Mouse (Mus musculus) frontal cortex, adult 2 months (tissue): ENCODE results near the gene Atp2b2. TPM values are rescaled to one million over a fixed set of nuclear protein-coding genes. Genes with fewer than 3 reads are reported as not detected.

Experiments used
- DNase-seq, 2 experiments: peaks; one replicate each; pipeline ENCODE4 v3.0.0; 2022; ENCODE audit warnings: low spot score in 1 of 2; ENCODE audit errors: extremely low spot score in 1 of 2
- polyA plus RNA-seq: library from polyadenylated mRNA; depleted of rRNA; stranded (reverse); fragments of >200 nt; gene quantifications from 2 replicates; pipeline ENCODE4 v1.2.3, GENCODE M21; 2012; rRNA removed

Gene Atp2b2
- 169 and 196 TPM in 2 replicates for polyA plus RNA-seq

DNA sequence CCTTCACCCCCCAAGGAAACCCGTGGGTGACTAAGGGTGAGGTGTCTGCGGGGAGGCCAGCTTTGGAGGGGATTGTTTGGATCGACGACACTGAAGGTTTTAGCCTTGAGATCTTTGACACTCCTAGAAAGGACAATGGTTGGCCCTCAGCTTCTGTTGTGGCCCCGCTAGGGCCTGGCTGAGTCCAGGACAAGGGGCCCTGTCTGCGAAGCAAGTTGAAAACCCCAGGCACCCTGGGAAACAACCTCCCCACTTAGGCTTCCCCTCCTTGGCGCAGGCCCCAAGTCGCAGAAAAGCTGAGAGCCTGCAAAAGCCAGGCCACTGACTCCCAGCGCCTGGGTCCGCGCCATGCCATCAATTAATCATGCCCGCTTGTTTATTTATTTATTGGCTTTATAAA is at the start of gene Atp2b2:
Gene Atp2b2, minus strand, starts transcription at position 282 of the 400 bp plus-strand sequence.
- DNase-seq = no peak

DNA sequence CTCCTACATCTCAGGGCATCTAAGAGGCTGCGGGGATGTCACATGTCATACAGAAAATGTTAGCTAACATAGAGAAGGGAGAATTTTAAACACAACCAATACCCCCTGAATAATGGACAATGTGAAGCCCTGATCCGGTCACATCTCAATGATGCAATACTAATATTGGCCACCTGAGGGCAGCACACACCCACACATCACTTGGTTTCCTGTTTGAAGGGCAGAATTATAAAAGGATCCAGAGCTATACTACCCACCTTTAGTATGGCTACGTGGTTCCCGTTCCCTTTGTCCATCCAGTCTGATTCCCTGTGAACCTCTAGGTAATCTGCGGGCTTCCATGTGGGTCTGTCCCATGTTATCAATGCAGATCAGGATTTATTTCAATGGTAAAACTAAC is 47.2 kb upstream of the Atp2b2 start:
- DNase-seq = peak; percentile 36 to 93

DNA sequence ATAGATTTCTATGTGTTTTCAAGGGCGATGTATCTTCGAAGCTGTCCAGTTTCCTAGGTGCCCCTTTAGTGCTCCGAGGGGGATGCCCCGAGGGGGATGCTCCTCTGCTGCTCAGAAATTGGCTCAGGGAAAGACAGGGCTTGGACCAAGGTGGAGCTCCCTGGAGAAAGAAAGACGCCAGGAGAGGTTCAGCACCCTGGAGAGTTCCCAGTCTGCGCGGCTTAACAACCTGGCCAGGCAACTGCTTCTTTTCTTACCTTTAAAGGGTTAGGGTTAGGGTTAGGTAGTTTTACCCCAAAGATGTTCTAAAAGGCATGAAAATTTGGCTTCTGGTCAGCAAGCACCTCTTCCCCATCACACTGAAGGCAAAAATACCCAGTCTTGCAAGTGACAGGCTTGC is 44.7 kb upstream of the Atp2b2 start:
- no peak for DNase-seq

DNA sequence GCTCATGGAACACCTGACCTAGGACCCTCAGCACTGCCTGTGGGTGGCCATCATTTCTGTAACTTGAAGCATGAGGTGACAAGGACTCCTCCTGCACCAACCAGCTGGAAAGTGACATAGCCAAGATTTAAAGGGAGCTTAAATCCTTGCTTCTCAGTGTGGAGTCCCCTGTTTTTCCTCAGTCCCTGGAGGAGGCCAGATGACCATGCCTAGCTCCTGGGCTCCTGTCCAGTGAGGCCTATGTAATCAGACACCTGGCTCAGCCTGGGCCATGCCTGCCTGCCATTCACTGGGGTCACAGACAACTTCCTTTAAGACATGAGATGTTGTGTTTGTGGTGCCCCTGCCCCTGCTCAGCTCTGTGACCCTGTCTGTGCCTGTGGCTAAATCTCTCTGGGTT is 36.1 kb upstream of the Atp2b2 start:
- DNase-seq = no peak

DNA sequence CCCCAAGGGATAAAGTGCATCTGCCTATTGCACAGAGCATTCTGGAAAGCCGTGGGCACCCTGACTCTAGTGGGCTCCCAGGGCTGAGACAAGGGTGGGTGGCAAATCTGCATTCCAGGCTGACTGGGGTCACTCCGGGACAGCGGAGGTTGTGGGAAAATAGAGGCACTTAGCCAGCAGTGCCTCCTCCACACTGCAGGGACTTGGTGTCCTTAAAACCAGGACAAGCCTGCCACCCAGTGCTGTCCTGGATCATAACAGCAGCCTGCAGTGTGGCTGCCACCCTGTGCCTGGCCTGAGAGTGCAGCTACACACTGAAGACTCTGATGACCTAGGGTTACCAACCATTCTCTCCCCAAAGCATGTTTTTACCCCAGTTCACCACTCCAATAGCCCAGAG is 34.1 kb upstream of the Atp2b2 start:
- peak; percentile 72 to 89 for DNase-seq

DNA sequence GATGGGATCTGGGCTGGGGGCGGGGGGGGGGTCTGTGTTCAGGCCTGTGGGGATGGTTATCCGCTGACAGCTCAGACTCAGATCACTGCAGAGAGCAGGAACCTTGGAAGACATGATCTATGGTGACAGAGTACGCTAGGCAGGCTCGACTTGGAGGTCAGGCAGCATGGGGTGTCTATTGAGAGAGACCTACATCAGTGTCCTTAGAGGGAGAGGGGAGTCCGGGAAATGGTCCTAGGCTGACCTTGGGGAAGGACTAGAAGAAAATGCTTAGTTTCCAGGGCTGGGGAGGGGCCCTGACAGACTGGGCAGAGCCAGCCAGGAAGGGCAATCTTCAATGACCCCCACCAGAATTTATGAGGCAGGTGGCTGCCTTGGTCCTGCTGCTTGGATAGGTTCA is 33.6 kb upstream of the Atp2b2 start:
- no peak for DNase-seq

DNA sequence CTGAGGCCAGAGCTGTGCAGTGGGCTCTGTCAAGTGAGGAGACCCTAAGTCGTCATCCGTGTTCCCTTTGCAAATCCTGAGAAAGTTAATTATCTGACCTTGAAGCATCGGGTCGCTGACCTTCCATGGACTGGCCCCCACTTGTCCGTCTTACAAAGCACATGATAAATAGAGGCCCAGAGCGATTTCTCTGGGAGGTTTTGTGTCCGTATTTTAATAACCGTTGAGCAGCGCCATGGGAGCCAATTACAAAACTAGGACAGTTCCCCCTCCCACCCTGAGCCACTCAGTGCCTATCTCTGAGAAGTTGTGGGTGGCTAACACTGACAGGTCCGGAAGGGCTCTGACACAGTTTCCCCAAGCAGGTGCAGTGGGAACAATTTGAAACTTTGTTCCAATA is 32.5 kb upstream of the Atp2b2 start:
- no peak for DNase-seq

DNA sequence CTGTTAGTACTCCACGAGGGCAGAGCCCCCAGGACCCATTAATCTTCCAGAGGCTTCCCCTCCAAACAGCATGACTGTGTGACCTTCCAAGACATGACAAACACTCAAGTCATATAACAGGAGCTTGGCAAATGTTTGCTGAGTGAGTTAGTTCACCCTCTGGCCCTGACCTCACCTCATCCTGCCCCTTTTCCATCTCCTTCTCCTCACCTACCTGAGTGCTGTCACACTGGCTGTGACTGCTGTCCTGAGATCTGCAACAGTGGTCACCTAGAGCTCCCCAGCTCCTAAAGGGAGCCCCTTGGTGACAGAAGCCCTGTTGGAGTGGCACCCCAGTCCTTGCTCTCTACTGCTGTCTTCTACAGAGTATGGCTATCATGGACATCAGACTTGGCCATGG is 31.8 kb upstream of the Atp2b2 start:
- DNase-seq = no peak

DNA sequence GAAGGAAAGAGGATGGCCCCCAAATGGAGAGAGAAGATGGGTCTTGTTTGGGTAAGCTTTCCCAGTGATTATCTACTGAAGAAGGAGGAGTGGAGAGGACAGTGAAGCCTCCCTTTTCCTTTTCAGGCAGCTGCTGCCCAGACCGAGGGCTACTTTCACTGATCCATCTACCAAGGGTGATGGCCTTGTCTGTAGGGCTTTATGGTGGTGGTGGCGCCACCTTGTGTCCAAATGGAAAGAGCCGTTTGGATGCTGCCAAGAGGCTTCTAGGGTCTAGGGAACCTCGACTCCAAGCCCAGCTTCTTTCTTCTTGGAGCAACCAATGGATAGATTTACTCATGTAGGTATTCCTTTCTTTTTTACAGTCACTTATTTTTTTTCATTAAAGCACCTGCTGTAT is 29.2 kb upstream of the Atp2b2 start:
- DNase-seq = peak in 1 of 2 experiments; percentile 82

DNA sequence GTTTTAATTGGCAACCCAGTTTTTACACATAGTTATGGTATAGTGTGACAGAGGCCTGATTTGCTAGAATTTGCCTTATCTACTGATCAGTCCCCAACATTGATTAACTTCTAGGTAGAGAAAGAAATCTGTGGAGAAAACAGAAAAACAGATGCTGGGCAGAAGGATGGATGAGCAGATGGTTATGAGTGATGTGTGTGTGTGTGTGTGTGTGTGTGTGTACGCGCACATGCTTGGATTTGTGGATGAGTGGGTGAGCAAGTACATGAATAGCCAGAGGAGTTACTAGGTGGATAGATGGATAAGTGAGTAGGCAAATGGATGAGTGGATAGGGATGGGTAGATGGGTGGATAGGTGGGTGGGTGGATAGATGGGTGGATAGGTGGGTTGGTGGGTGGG is 20.7 kb upstream of the Atp2b2 start:
- DNase-seq = peak in 1 of 2 experiments; percentile 32

DNA sequence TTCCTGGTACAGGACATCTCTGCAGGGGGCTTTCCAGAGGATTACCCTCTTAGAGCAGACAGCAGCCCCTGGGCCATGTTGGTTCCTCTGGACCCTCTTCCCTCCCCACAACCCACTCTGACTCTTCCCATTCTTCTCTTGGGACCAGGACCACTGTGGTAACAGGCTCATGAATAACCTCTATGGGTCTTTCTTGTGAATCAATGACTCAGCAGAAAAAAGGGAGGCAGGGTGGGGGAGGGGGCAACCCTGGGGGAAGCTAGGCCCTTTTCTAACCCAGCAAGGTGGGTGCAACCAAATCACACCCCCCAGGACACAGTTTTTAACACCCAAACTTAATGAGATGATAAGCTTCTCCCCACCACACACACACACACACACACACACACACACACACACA is 20.3 kb upstream of the Atp2b2 start:
- no peak for DNase-seq

DNA sequence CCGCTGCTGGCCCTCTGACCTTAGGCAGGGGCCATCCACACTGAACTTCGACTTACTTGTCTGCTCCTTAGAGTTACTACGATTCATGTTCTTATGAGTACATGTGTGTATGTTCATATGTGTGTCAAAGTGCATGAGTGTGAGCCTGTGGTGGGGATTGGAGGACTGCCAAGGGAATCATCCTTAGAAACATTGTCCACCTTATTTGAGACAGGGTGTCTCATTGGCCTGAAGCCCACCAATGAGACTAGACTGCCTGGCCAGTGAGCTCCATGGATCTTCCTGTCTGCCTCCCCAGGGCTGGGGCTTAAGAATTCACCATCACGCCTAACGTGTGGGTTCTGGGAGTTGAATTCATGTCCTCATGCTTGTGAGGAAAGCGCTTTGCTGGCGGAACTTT is 16.8 kb upstream of the Atp2b2 start:
- no peak for DNase-seq

DNA sequence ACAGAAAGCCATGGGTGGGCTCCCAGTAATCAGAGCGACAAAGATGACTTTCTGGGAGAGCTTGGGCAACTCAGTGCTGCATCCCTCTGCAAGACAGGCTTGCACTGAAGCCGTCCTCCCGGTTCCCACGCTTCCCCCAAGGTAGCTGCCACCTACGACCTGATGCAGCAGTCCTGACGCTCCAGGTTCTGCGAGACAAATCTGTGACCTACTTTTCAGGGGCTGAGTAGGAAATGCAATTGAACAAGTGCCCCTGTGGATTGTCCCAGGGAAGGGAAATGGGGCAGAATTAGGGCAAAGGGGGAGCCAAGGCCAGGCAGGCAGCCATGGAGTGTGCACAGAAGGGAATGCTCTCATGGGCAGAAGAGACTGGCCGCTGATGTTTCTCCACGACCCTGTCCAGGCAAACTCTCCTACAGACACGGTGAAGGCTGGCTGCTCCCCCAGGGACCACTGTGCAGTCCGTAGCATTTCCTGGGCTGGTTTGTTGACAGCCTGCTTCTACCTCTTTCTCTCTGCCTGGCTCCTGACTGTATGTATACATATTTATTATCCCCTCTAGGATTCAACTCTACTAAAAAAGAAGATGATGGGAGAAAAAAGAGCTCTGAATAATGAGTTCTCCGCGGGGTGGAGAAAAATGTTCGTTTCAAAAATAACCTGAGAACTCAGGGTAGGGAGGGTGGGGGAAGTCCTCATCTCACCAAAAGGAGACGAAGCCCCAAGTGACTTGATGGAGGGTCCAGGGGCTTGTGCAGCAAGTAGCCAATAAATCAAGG is 15.8 kb upstream of the Atp2b2 start:
- DNase-seq = no peak

DNA sequence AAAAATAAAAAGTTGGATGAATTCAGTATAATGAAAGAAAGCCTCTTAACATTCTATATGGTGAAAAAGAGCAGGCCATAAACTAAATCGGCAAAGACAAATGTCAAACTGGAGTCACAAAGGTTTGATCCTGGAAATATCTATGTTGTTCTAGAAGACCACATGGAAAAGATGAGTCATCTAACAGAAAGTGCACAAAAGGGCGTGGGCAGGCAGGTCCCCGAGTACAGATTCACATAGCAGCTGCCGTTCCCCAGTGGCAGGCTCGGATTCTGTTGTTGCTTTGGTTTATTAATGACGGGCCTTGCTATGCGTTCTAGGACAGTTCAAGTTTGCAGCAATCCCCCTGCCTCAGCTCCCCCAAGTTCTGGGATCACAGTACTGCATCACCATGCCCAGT is 12.9 kb upstream of the Atp2b2 start:
- DNase-seq = no peak

DNA sequence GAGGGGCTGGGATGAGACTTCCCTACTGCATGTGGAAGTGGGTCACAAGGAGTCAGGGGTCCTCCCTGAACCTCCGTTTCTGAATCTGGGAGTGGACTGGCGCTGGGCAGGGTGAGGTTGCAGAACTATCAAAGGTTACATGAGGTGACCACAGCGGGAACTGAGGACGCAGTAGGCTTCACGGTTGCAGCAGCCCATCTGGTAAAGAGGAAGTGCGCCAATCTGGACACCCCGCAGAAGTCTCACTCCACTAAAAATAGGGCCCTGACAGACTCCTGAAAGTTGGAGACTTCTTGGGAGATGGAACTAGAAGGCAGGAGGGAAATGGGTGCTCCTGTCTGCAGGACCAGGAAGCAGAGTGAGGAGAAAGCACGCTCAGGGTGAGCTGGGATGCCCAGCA is 2.5 kb upstream of the Atp2b2 start:
- DNase-seq = peak; percentile 49 to 79

DNA sequence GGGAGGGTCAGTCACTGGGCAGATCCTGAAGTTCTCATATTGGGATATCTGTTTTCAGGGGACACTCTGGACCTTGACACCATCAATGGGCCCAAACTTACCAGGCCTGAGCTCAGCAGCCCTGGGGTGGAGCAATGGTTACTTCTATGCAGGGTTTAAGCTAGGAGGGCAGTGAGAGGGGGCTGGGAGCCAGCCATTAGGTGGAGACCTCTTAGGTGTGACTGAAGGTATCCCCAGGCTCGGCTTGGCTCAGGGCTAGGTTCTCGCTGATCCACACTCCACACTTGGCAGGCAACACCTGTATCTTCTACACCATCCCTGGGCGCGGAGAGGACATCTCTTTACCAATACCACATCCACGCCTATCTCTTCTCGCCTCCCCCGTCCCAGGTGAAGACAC is 423 bp upstream of the Atp2b2 start:
- DNase-seq = no peak

DNA sequence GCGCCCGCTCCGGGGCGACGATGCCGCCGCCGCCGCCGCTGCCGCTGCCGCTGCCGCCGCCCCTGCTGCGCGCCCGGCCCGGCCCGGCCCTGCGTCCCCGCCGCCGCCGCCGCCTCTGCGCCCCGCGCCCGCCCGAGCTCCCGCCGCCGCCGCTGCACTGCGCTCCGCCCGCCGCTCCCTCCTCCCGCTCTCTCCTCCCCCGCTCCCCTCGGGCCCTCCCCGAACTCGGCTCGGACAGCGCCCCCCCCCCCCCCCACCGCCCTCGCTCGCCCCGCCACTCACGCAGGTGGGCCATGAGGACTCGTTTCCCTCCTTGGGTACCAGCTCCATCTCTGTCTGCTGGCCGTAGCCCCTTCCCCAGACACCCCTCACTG is 515 bp downstream of the Atp2b2 start:
- no peak for DNase-seq

DNA sequence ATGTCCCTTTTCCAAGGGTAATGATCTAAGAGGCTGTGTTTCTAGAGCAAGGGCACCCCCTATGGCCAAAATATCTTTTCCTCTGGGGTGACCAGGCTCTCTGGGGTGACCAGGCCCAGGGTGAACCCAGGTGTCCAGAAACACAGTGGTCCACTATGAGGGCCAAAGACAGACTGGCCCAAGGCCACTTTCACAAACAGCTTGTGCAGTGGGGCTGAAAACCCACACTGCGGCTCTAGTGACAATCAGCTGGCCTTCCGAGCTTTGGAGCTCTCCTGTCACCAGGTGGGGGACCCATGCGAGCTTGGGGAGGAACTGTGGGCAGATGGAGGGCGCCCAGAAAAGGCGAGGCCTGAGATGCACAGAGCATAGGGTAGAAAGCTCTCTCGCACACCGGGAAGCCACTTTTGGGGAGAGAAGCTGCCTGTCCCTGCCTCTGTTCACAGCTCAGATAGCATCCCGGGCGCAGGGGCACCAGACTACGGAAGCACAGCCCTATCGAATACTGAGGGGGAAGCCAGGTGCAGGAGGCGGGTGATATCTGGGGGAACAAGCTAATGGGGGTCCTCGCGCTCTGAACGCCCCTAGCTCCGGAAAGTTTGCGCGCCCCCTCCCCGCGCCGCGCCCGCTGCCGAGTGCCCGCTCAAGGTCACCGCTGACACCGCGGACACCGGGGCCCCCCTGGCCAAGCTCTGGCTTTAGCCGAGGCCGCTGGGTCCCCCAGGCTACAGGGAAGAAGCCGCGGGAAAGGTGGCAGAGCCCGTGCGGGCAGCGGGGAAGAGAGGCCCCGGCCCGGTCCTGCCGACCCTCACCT is 1.1 kb downstream of the Atp2b2 start:
- DNase-seq = peak in 1 of 2 experiments; percentile 60

DNA sequence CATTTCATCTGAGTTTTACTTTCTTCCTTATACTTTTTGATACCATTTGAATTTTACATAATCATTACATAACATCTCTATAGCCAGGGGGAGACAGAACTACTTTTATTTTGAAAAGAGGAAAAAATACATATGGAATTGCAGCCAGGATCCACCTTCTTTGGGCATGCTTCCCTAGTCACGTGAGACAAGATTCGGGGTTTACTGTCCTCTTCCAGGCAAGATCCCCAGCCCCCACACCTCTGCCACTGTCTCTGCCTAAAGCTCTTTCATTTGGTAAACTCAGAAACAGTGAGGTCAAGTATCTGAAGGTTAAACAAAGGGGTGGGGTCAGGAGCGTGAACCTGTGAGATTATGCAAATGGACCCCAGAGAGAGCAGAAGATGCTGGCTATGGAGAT is 6.7 kb downstream of the Atp2b2 start:
- peak; percentile 69 to 82 for DNase-seq

DNA sequence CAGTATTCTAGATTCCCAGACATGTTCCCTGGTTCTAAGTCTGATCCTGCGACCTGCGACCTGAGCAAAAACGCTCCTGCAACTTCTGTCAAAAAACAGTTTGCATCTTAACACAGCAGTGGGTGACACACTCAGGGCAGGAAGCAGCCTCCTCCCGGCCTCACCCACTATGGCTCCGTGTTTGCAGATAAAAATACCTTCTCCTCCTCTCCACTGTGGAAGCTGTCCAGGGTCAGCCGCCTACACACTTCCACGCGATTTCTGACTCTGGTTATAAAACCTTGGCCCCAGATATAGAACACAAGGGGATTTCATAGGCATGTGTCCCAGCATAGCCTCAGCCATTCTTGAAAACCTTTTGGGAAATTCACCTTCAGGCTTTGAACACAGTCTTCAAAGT is 9.6 kb downstream of the Atp2b2 start:
- peak; percentile 80 to 90 for DNase-seq

DNA sequence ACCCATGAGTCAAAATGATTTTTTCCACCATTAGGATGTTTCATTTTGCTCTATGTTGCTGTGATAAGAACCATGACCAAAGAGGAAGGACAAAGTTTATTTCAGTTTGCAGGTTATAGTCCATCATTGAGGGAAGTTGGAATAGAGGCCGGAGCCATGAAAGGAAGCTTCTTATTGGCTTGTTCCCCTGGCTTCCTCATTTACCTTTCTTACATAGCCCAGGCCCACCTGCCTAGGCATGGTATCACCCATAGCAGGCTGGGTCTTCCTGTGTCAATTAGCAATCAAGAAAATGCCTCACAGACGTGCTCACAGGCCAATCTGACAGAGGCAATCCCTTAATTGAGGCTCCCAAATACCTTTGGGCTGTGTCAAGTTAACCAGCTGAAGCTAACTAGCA is 18.6 kb downstream of the Atp2b2 start:
- DNase-seq = no peak

DNA sequence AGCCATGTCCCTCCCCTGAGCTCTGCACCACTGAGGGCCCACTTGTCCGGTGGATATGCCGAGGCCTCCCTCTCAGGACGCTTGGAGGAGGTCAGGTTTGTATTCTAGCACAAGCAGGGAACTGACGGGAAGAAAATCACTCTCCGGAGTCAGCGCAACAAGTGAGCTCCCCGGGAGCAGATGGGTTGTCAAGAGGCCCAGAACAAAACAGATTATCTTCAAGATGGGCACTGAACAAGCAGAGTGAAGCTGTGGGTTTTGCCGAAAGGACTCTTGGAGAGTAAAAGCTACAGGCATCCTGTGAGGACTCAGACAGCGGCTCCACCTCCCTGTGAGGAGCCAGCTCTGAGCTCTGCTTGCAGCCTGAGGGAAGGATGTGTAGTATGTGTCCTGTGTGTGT is 20.3 kb downstream of the Atp2b2 start:
- no peak for DNase-seq
